Mouse (Mus musculus): ENCODE measurements at regions not wholly inside any gene's neighbourhood (a gene's known extent, or its start where the extent isn't known, plus 50 kb on each side); places are given as distances from the start of the nearest gene placed in this dataset.
"Not testable (repeated sequence)": the region's sequence is repeated elsewhere in the genome, so short reads cannot be mapped to it uniquely, and the experiment has no call there.

GRCm38 (mm10) chrX:50572191-50573095 lies 144.1 kb upstream of the Olfr1324 start:
- TF ChIP-seq GATA1 (IDR thresholded peaks at IDR 0.05; ENCODE audit: borderline replicate concordance, low read length); FLI1 (IDR thresholded peaks at IDR 0.05; ENCODE audit: low read length): not testable (repeated sequence)
